Mouse (Mus musculus): ENCODE results near the gene Tnfrsf1a.

Gene Tnfrsf1a

DNA sequence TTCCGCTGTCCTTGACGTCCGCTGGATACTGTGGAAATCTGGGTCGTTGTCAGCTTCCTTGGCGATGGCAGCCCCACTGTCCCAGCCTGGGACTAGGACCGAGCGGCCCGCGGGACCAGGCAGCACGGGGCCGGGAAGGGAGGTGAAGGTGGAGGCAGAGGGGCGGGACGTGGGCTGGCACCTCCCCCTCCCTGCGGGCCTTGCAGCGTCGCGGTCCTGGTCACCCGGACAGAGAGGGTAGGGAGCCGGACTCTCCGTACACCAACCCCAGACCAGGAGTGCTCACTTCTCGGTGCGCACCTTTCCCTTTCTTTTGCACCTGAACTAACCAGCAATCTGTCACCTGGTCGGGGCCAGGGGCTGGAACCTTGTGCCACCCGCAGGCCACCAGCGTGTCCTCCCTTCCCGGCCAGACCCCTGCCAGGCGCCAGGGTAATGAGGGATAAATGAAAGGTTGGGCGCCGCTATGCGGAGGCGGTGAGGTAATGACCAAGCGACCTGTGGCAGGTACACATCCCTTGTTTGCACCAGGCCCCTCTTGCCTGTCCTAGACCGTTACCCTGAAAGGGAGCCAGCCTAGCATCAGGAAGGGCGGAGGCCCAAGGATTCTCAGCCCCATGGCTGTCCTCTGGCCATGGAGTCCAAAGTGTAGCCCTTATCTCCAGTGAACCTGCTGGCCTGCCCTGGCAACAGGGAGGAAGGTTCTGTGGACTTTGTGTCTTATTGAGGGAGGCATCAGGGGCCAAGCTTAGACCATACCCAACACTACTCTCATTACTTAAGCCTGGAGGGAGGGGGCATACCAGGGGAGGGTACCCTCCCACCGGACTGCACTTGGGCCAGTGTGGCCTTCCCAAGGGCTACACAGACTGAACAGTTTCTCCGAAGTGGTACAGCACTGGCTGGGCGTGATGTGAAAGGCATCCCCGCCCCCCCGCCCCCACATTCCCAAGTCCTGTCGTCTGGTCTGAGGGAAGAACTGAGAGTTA, 31.5 kb downstream of the Tnfrsf1a start, which contains the start of gene Plekhg6:
Plekhg6 (minus strand) TSS at position 422 of the 989 bp plus-strand sequence.
- no peak for DNase-seq (ENCODE audit: low read depth in 1 of 2, low spot score in 2 of 2)

DNA sequence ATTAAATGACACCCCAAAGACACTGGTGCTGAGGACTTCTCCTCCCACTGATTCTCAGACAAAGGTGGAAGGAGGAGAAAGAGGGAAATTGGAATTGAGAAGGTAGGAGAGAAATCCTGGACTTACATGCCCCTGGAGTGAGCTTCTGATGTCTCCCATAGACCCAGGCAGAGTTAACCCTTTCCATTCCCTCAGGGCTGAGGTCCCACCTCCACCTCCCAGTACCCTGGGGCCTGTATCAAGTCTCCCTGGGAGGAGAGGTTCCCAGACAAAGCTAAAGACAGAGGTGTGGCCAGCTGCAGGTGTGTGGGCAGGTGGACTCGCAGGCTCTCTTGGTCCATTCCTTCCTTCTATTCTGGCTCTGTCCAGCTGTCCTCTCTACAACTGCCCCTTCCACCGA, 32.9 kb downstream of the Tnfrsf1a start:
- DNase-seq (ENCODE audit: low read depth in 1 of 2, low spot score in 2 of 2): no peak

DNA sequence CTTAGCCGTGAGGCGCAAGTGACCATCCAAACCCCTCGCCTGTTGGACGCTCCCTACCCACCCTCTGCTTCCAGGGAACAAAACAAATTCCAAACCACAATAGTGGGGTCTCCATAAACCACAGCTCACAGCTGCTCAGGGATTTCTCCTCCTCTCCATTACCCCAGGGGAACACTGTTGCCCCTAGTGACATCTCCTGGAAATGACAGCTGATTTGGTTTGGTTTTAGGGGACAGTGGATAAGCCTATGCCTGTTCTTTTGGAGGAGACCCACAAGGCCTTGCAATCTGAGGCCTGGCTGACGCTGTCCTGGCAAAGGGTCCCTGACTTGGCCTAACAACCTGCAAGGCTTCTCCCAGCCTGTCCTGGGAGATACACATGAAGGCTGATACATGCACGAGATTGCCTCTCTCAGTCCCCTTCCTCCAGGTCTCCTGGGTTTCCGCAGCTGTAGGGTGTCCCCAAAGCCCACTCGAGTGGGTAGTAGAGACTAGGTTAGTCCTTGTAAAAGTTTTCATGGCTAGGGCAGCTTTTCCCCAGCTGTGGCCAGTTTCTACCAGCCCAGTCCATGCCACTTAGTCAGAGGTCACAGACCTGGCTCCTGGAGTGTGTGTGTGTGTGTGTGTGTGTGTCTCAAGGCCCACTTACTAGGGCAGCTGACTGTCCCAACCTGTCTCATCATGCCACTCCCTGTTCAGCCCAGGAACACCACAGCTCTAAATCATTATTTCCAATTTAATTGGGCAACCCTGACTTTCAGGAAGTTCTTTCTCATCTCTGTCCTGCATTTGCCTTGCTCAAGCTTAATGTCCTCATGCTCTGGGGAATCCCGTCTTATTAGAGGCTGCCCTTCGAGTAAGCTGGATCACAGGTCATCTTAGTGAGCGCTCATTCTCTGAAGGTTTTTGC, 36.2 kb downstream of the Tnfrsf1a start:
- DNase-seq (ENCODE audit: low read depth in 1 of 2, low spot score in 2 of 2): no peak

DNA sequence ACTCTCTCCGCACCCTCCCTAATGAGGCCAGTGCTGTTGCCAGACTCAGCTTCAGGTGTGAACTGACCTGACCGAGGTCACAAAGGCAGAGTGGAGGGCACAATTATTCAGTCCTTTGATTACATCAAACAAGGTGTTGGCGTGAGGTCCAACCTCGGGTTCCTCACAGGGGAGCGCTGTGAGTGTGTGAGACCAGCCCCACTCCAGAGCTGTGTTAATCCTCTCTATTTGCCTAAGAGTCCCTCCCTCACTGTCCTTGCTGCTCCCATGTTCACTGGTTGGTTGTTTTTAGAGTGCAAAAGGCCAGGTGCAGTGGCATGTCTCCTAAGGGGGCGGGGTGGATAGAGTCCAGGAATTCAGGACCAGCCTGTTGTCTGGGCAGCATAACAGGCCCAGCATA, 36.9 kb downstream of the Tnfrsf1a start:
- DNase-seq (ENCODE audit: low read depth in 1 of 2, low spot score in 2 of 2): no peak

DNA sequence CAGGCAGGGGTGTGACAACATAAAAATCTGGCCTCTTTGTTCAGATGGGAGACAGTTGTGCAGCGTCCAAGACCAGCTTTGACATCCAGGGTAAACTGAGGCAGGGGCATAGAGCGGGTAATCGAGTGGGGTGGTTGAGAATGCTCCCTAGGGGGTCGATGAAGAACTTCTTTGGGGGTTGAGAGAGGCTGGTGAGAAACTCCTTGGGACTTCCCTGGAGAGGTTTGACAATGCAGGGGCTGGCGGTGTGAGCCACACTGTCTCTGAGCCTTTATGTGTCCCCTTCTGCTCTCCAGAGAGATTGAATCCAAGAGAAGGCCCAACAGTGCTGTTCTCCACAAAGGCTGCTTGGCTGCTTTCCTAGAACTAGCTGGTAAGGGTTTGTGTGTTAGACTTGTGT, 40.7 kb downstream of the Tnfrsf1a start:
- DNase-seq (ENCODE audit: low read depth in 1 of 2, low spot score in 2 of 2): no peak

DNA sequence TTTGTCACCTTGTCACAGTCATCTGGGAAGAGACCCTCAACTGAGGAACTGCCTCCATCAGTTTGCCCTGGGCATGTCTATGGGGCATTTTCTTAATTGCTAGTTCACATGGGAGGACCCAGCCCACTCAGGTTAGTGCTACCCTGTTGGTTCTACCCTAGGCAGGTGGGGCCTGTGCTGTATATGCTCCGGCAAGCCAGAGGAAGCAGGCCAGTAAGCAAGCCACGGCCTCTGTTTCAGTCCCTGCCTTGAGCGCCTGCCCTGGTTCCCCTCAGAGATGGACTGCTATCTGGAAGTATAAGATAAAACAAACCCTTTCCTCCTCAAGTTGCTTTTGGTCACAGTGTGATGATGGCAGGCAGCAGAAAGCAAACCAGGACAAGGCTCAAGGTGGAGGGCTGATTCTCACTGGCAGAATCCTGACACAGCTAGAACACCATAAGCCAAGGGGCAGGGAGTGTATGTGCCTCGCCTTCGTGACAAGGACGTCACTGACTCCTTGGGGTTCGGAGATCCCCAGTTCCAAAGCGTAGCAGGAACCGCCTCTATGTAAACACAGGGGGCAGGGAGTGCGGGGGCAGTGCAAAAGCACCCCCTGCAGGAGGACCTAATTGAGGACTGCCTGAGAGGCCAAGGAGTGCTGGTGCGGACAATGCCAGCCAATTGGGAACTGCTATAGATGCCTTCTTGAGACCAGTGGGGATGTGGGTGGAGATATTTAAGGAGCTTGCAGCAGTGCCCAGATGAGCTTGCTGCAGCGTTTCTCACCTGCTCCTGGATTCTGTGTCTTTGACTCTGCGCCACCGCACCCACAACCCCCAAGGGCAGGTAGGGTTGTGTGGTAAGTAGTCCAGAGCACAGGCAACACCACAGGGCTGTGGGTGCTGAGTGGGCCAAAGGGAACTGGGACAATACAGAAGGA, 56.6 kb downstream of the Tnfrsf1a start:
- no peak for DNase-seq (ENCODE audit: low read depth in 1 of 2, low spot score in 2 of 2)

DNA sequence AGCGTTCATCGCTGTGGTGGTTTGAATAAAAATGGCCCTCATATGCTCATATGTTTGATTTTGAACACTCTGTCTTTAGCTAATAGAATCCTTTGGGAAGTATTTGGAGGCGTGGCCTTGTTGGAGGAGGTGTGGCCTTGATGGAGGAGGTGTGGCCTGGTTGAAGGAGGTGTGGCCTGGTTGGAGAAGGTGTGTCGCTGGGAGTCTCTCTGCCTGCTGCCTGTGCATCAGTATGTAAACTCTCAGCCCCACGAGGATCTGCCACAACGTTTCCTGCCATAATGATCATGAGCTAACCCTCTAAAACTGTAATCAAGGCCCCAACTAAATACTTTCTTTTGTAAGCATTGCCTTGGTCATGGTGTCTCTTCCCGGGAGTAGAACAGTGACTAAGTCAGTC, 58.1 kb downstream of the Tnfrsf1a start:
- no peak for DNase-seq (ENCODE audit: low read depth in 1 of 2, low spot score in 2 of 2)

DNA sequence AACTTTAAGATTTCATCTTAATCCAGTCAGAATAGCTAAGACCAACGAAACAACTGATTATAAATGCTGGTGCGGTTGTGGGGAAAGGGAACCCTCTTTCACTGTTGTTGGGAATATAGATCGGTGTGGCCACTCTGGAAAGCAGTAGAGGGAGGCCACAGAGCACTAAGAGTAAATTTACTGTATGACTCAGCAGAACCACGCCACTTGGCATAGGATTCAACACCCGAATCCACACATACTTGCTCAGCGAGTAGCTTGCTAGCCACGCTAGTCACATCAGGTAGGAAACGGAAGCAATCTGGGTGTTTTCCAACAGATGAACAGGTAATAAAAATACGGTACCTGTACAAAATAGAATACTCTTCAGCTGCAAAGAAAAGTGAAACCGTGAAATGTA, 58.5 kb downstream of the Tnfrsf1a start:
- DNase-seq (ENCODE audit: low read depth in 1 of 2, low spot score in 2 of 2): no peak

DNA sequence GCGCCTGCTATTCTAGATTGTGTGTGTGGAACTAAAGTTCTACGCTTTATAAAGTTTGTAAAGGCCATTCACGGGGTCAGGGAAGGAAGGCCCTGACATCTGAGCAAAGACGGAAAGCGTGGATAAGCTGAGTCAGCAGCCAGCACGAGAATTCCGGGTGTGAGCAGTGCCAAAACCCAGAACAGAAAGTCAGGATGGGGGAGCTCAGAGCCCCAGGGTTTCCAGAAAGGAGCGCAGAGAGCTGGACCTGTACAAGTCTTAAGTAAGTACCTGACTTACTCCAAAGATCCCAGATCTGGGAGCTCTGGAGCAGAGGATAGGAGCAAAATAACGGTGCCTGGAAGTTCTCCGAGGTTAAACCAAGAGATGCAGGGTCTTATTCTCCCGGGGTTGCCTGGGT, 61.4 kb downstream of the Tnfrsf1a start:
- DNase-seq (ENCODE audit: low read depth in 1 of 2, low spot score in 2 of 2): no peak

DNA sequence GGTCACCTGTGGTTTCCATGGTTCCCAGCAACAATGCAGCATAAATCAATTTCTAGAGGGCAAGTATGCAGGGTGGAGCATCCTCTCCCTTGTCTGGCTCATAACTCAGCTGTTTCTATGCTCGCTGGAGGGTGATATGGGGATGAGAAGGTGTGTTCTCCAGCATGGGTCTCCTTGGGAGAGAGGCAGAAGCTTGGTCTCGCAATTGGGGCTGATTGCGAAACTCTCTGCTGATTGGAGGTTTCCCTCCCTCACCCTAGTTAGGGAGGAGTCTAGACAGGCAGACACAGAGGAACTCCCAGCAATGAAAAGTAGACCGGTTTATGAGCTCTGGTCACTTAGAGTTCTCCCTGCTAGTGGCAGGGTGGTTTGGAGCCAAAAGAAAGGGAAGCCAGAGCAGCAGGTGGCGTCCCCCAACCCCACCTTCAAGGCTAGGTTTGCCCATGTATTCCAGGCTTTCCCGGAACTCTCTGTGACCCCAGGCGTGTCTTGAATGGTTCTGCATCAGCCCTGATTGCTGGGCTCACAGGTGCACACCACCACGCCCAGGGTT, 61.9 kb downstream of the Tnfrsf1a start:
- no peak for DNase-seq (ENCODE audit: low read depth in 1 of 2, low spot score in 2 of 2)

DNA sequence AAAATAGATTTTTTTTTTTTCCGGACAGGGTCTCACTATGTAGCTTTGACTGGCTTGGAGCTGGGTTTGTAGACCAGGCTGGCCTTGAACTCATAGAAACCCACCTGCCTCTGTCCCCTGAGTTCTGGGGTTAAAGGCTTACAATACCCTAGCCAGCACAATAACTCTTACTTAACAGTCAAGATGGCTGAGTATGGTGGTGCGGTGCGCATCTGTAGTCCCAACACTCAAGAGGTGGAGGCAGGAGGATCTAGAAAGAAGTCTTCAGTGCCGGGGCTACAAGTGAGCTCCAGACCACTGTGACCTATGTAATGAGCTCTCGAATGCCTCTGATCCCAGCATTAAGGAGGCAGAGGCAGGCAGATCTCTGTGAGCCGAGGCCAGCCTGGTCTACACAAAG, 62.5 kb downstream of the Tnfrsf1a start:
- DNase-seq (ENCODE audit: low read depth in 1 of 2, low spot score in 2 of 2): no peak

All from monocyte, adult 2 months (primary cell).